Mouse (Mus musculus) liver, adult 2 months (tissue): Measurements from ENCODE around the gene Otc. TPM values are rescaled to one million over a fixed set of nuclear protein-coding genes. Genes with fewer than 3 reads are reported as not detected.

ENCODE experiments used
- DNase-seq: peaks from one replicate; pipeline ENCODE4 v3.0.0-alpha.2; 2011; ENCODE audit warnings: low read depth, low spot score; ENCODE audit errors: extremely low read depth
- H3K27ac ChIP-seq: fragments of 200-500 bp; replicated peaks from 2 replicates; pipeline ENCODE4 v1.5.1; 2012; ENCODE audit warnings: low read depth, mild to moderate bottlenecking, control low read depth, inconsistent platforms, low read length; ENCODE audit not compliant: insufficient read depth
- H3K27me3 ChIP-seq: fragments of 200-500 bp; 2 replicates; pipeline ENCODE4 v1.6.1; 2012; ENCODE audit warnings: mild to moderate bottlenecking, moderate library complexity, low read length, inconsistent platforms; ENCODE audit not compliant: control insufficient read depth, insufficient read depth
- H3K36me3 ChIP-seq: fragments of 200-500 bp; 2 replicates; pipeline ENCODE4 v1.6.1; 2012; ENCODE audit warnings: low read length, inconsistent platforms; ENCODE audit not compliant: control insufficient read depth, insufficient read depth
- H3K4me1 ChIP-seq: fragments of 200-500 bp; 2 replicates; pipeline ENCODE4 v1.6.1; 2011; ENCODE audit warnings: low read length; ENCODE audit not compliant: control insufficient read depth, insufficient read depth
- H3K4me3 ChIP-seq: fragments of 200-500 bp; 2 replicates; pipeline ENCODE4 v1.5.1; 2011; ENCODE audit warnings: low read depth, mild to moderate bottlenecking, control low read depth, low read length, moderate library complexity; ENCODE audit not compliant: insufficient read depth
- H3K79me2 ChIP-seq: fragments of 200-500 bp; 2 replicates; pipeline ENCODE4 v1.6.1; 2012; ENCODE audit warnings: inconsistent platforms, mild to moderate bottlenecking, low read length, moderate library complexity; ENCODE audit not compliant: control insufficient read depth, insufficient read depth
- H3K9ac ChIP-seq: fragments of 200-500 bp; 2 replicates; pipeline ENCODE4 v1.6.1; 2012; ENCODE audit warnings: low read depth, mild to moderate bottlenecking, control low read depth, inconsistent platforms, low read length
- CTCF ChIP-seq: fragments of 200-500 bp; IDR thresholded peaks from 2 replicates; pipeline ENCODE4 v1.5.1; 2011; ENCODE audit warnings: low read depth, low read length, control low read depth
- POLR2A ChIP-seq: fragments of 200-500 bp; IDR thresholded peaks from 2 replicates; pipeline ENCODE4 v1.6.1; 2011; ENCODE audit warnings: low read length, control low read depth; ENCODE audit not compliant: insufficient read depth; ENCODE audit errors: extremely low read depth
- WGBS: fragments of 180-500 bp; shearing (Covaris S2); methylation state at CpG from one replicate; pipeline ENCODE4 v1.1.7; 2018; 5-methylcytosine and 5-hydroxymethylcytosine counted together
- polyA plus RNA-seq: library from polyadenylated mRNA; depleted of rRNA; stranded (reverse); fragments of >200 nt; gene quantifications from 2 replicates; pipeline ENCODE4 v1.2.3, GENCODE M21; 2012; rRNA removed
- total RNA-seq: library from RNA; depleted of rRNA; stranded (reverse); fragments of >200 nt; gene quantifications from 2 replicates; pipeline ENCODE4 v1.2.3, GENCODE M21; 2014; rRNA removed

The Otc gene
- total and polyA plus RNA-seq, 2 experiments = 123 to 581 TPM

- WGBS = 69% methylated on average over 2 of the region's 2 CpGs
- TF ChIP-seq POLR2A (no peak), CTCF (no peak)
- Histone ChIP-seq H3K79me2 (no peaks in the 10 kb centered on the region), H3K4me1 (no peaks in the 10 kb centered on the region), H3K27me3 (no peaks in the 10 kb centered on the region), H3K27ac (no peak overlapping the region), H3K36me3 (no peaks in the 10 kb centered on the region), H3K9ac (no peak overlapping the region), H3K4me3 (no peak overlapping the region)
- DNase-seq = no peak
These were observed 84.7 kb downstream of the Otc start for GRCm38 (mm10) chrX:10336816-10337215.

- Histone ChIP-seq H3K36me3 (no peaks in the 10 kb centered on the region), H3K79me2 (no peaks in the 10 kb centered on the region), H3K4me1 (no peaks in the 10 kb centered on the region), H3K27me3 (no peaks in the 10 kb centered on the region), H3K9ac (no peak overlapping the region), H3K27ac (no peak overlapping the region), H3K4me3 (no peak overlapping the region)
- DNase-seq = no peak
- 44% methylated on average over 4 of the region's 4 CpGs for WGBS
- TF ChIP-seq POLR2A (no peak), CTCF (no peak)
These were observed 103.8 kb downstream of the Otc start for GRCm38 (mm10) chrX:10355867-10356266.

Other genes with a start within 250 kb of the Otc start
- 0.20 and 0.46 TPM in 2 replicates for gene Srpx, start 134.6 kb upstream of the Otc start, total RNA-seq
- gene Srpx, start 134.6 kb upstream of the Otc start, polyA plus RNA-seq = 0.30 and 1.4 TPM in 2 replicates
- 2.0 and 2.3 TPM in 2 replicates for gene Rpgr, start 35.4 kb upstream of the Otc start, total RNA-seq
- gene Rpgr, start 35.4 kb upstream of the Otc start, polyA plus RNA-seq = 0.34 and 0.42 TPM in 2 replicates
- gene Tspan7, start 232.9 kb downstream of the Otc start, total RNA-seq = 11.9 and 12.7 TPM in 2 replicates
- 18.4 and 27.0 TPM in 2 replicates for gene Tspan7, start 232.9 kb downstream of the Otc start, polyA plus RNA-seq